Mouse (Mus musculus): ENCODE results near the gene Smyd1.

DNA sequence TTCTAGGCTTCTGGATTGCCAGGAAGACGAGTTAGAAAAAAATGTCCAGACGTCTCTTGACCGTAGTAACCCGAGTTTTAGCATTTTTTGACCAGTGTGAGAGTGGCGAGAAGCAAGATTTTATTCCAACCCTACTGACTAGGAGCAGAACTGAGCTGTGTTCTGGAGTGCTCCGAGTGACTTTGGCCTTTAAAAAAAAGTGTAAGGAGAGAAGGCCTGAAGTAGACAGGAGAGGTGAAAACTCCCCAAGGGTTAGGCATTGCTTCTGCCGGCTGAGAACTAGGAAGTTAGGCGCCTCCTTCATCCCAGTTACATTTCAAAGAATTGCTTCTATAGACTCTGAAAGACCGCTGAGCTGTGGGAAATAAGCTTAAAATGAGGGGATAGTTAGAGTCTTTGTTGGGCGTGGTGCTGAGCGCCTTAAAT is 49.7 kb downstream of the Smyd1 start:
- TF ChIP-seq CTCF (IDR thresholded peaks at IDR 0.05; ENCODE audit: low read depth, low read length) (no peak), GATA1 (IDR thresholded peaks at IDR 0.05; ENCODE audit: borderline replicate concordance, low read length) (no peak), GATA2 (IDR thresholded peaks at IDR 0.05; ENCODE audit: borderline replicate concordance, low read depth, low read length) (no peak), TAL1 (conservative IDR thresholded peaks at IDR 0.05; ENCODE audit: low read depth, low read length) (no peak)

All from G1E (cell line).